26 mouse cellular contexts compared by ENCODE assay signal in the genomic region with DNA sequence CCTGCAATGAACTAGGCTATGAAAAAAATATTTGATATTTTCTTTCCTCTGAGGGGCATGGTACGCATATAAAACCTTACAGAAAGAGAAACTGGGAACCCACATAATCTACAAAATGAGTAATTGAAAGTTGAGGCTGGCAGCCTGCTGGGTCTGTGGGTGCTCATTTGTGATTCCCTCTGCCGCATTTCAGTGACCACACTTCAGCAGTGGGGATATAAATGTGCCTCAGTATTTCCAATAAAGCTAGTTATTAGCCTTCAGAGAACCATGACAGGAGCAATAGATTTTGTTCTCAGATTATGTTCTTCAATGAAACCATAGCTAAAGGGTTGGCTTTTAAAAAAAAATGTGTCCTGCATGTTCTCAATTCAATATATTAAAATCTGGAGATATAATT.
"Had no signal": no experiment of that assay in that cellular context is flagged by ENCODE, and none has a peak within 500 bp of the region (broad histone marks: within the 10 kb centered on the region; RNA-seq: fewer than 3 reads in every experiment).

No protein-coding gene starts in this region.

- H3K4me3 ChIP-seq: heart, adult 2 months; heart, embryonic 13.5 days; heart, embryonic 15.5 days; hindbrain, embryonic 13.5 days; hindbrain, embryonic 15.5 days; kidney, embryonic 15.5 days; limb, embryonic 12.5 days; limb, embryonic 15.5 days; liver, embryonic 12.5 days had no signal

- H3K4me2 ChIP-seq: heart, embryonic 11.5 days; heart, embryonic 13.5 days; heart, embryonic 15.5 days; hindbrain, embryonic 13.5 days; hindbrain, embryonic 15.5 days; kidney, embryonic 15.5 days; limb, embryonic 12.5 days; limb, embryonic 15.5 days; liver, embryonic 12.5 days had no signal

- H3K27me3 ChIP-seq: heart, embryonic 13.5 days; heart, embryonic 15.5 days; hindbrain, embryonic 13.5 days; hindbrain, embryonic 15.5 days; kidney, embryonic 15.5 days; limb, embryonic 12.5 days; limb, embryonic 15.5 days; liver, embryonic 12.5 days had no signal

- DNase-seq: gastrocnemius, postnatal 14 days; gastrocnemius, postnatal 36 days; heart, adult 11 months; heart, adult 2 months; heart, postnatal 14 days; heart, postnatal 36 days; kidney, adult 11 months; kidney, adult 2 months; kidney, adult 9 months; kidney, postnatal 14 days; kidney, postnatal 36 days; layer of hippocampus, adult 9-11 months; layer of hippocampus, postnatal 36 days; left cerebral cortex, postnatal 4 days had no signal

- H3K4me1 ChIP-seq: heart, embryonic 13.5 days; heart, embryonic 15.5 days; hindbrain, embryonic 13.5 days; hindbrain, embryonic 15.5 days; kidney, embryonic 15.5 days; limb, embryonic 12.5 days; limb, embryonic 15.5 days; liver, embryonic 12.5 days had no signal

- H3K27ac ChIP-seq: heart, adult 2 months; heart, embryonic 13.5 days; heart, embryonic 15.5 days; hindbrain, embryonic 13.5 days; hindbrain, embryonic 15.5 days; hindbrain, postnatal 0 days; kidney, embryonic 15.5 days; kidney, postnatal 0 days; limb, embryonic 12.5 days; limb, embryonic 15.5 days; liver, embryonic 12.5 days had no signal

- H3K36me3 ChIP-seq: heart, embryonic 13.5 days; heart, embryonic 15.5 days; hindbrain, embryonic 13.5 days; hindbrain, embryonic 15.5 days; kidney, embryonic 15.5 days; limb, embryonic 12.5 days; limb, embryonic 15.5 days; liver, embryonic 12.5 days had no signal

- H3K9me3 ChIP-seq: heart, embryonic 13.5 days; heart, embryonic 15.5 days; hindbrain, embryonic 13.5 days; hindbrain, embryonic 15.5 days; kidney, embryonic 15.5 days; limb, embryonic 12.5 days; limb, embryonic 15.5 days; liver, embryonic 12.5 days had no signal

- H3K9ac ChIP-seq: heart, embryonic 13.5 days; heart, embryonic 15.5 days; hindbrain, embryonic 13.5 days; hindbrain, embryonic 15.5 days; kidney, embryonic 15.5 days; limb, embryonic 12.5 days; limb, embryonic 15.5 days; liver, embryonic 12.5 days had no signal

- ATAC-seq: hindbrain, postnatal 0 days; intestine, embryonic 16.5 days; liver, embryonic 12.5 days had no signal
